ENCODE assay signal across 13 mouse cellular contexts in genomic region chr12:93006844-93007365, GRCm38 (mm10).
A peak's percentile ranks its signal among the peaks of the same experiment; 100 is the strongest.
DNase-seq lines count a peak whose midpoint lies in the region; ATAC-seq and TF ChIP-seq lines count a peak whose summit lies in the region.
"Had no signal": no experiment of that assay in that cellular context is flagged by ENCODE, and none has a peak within 500 bp of the region (broad histone marks: within the 10 kb centered on the region; RNA-seq: fewer than 3 reads in every experiment).

No protein-coding gene starts in this region.

- no peaks in the 10 kb centered on the region for H3K9me3 ChIP-seq in embryonic facial prominence, embryonic 10.5 days
- H3K9me3 ChIP-seq: forebrain, embryonic 12.5 days had no signal

- H3K4me1 ChIP-seq in embryonic facial prominence, embryonic 10.5 days: no peaks in the 10 kb centered on the region
- H3K4me1 ChIP-seq: forebrain, embryonic 12.5 days had no signal

- no peak; the same call in 1 of the 2 replicates for TF ChIP-seq CTCF in left cerebral cortex, adult 2 months (IDR thresholded peaks at IDR 0.05)

- H3K36me3 ChIP-seq in embryonic facial prominence, embryonic 10.5 days (replicated peaks): no peaks in the 10 kb centered on the region
- H3K36me3 ChIP-seq: forebrain, embryonic 12.5 days had no signal

- no peak overlapping the region for H3K4me3 ChIP-seq in left cerebral cortex, adult 2 months
- no peak overlapping the region for H3K4me3 ChIP-seq in embryonic facial prominence, embryonic 10.5 days
- H3K4me3 ChIP-seq: forebrain, embryonic 12.5 days had no signal

- ATAC-seq in cerebellum, adult (ENCODE audit: insufficient number of reproducible peaks, low FRiP score, low TSS enrichment): no peak

- H3K27ac ChIP-seq in left cerebral cortex, adult 2 months: no peak overlapping the region
- no peak overlapping the region for H3K27ac ChIP-seq in embryonic facial prominence, embryonic 10.5 days (replicated peaks)
- H3K27ac ChIP-seq: forebrain, embryonic 12.5 days; liver, embryonic 14.5 days; macrophage had no signal

- WGBS in embryonic facial prominence, embryonic 10.5 days: 55% methylated on average over 2 of the region's 2 CpGs

- H3K27me3 ChIP-seq in embryonic facial prominence, embryonic 10.5 days (replicated peaks; ENCODE audit: low read depth, poor library complexity, severe bottlenecking): no peaks in the 10 kb centered on the region
- H3K27me3 ChIP-seq: forebrain, embryonic 12.5 days had no signal

- intact Hi-C loops in left cerebral cortex, postnatal 4 days (cut with DNase I): no loop called here
- intact Hi-C loops in left cerebral cortex, adult 2 months (cut with DNase I): no loop called here

- DNase-seq in cerebellum, postnatal 14 days: peak; percentile 10 to 15
- peak; percentile 4 for DNase-seq in left cerebral cortex, postnatal 4 days
- no peak for DNase-seq in left cerebral cortex, adult 2 months (ENCODE audit: extremely low spot score in 1 of 2, low spot score in 2 of 2)
- DNase-seq in embryonic facial prominence, embryonic 10.5 days (ENCODE audit: low spot score): peak; percentile 10
- DNase-seq in retina, postnatal 7 days (ENCODE audit: low read depth, low spot score): peak; percentile 2
- DNase-seq in left cerebral cortex, adult 9 months (ENCODE audit: low spot score in 2 of 2): no peak
- no peak for DNase-seq in thymus, postnatal 0 days (ENCODE audit: low spot score)
- DNase-seq: kidney, adult 11 months; layer of hippocampus, postnatal 36 days had no signal

Comparison
In these comparisons a context has a peak if more than half of its experiments do, and no peak if none do; other contexts are left out.
1. DNase-seq: peak in cerebellum, postnatal 14 days (2 of 2), left cerebral cortex, postnatal 4 days (single experiment), embryonic facial prominence, embryonic 10.5 days (single experiment) and retina, postnatal 7 days (single experiment); none in left cerebral cortex, adult 2 months (0 of 2), left cerebral cortex, adult 9 months (0 of 2) and thymus, postnatal 0 days (single experiment).